Mouse (Mus musculus) activated CD4-positive, CD25-positive, alpha-beta regulatory T cell (primary cell): ENCODE data around the gene Mrps18b. TPM values are rescaled to one million over a fixed set of nuclear protein-coding genes. Genes with fewer than 3 reads are reported as not detected.

Experiments used
- polyA plus RNA-seq, 2 experiments: library from polyadenylated mRNA; unstranded; fragments of 100-300 nt; shearing (Covaris generic); gene quantifications; one replicate each; pipeline ENCODE4 v1.2.1; 2017

Mrps18b gene
- polyA plus RNA-seq = 10 to 100 TPM; 44.0 to 78.4 TPM

DNA sequence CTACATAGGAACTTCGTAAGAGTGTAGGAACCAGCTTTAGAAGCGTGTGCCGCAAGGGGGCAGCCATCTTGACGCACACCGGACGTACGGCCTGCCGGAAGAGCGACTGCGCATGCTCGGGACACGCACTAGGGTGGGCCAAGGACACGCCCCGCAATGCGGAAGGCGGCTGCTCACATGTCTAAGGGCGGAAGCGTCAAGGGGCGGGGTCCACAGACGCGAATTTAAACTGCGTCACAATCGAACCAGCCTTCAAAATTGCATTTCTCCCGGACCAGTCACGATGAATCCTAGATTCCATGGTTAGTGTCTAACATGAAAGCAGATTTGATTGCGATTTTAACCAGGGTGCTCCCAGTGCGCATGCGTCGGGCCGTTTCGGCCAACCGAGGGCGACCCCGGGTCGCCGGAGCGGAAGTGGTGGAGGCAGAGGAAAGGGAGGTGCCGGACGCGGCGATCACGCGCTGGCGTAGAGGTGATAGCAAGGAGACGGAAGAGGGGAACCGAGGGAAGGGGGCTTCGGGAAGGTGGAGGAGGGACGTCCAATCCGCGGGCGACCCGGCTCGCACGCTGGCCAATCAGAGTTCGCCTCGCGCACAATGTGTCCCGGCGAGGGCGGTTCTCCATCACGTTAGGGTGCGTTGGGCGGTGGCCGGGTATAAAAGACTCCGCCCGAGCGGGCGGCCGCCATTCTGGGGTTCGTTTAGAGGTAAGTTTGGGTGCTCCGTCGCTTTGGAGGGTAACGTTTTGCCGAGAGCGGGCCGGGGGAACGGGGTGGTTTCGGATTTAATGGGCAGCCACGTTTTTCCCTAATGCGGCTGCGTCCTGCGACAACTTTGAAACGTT, at the start of gene Mrps18b, which contains the start of gene Ppp1r10:
Gene Mrps18b (minus strand): TSS at position 93 of the 846 bp plus-strand sequence.
Gene Ppp1r10 (plus strand): TSS at position 138 of the 846 bp plus-strand sequence.

DNA sequence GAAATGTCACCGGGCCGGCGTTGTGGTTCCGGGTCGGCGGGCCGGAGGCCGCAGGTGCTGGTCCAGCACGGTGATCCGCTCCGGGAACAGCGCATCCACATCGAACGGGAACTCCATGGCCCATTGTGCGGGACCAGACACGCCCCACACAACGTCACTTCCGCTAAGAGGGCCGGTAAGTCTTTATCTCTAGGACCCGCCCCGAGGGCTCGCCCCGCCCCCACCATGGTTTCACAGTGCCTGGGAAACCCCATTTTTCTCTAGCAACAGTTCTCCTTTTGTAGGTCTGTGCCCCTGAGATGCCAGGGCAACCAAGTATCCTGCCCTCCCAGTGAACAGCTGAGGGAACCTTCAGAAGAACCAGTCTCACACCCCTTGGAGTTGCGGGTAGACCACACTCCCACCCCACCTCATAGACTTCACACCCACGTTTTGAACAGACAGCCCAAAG, 6.2 kb downstream of the Mrps18b start, which contains the start of gene Atat1:
Gene Atat1 (minus strand): TSS at position 157 of the 451 bp plus-strand sequence.

GRCm38 (mm10) chr17:35896781-35897643, 19.2 kb downstream of the Mrps18b start, which contains the start of gene 2310061I04Rik:
2310061I04Rik (minus strand) TSS chr17:35897431.

DNA sequence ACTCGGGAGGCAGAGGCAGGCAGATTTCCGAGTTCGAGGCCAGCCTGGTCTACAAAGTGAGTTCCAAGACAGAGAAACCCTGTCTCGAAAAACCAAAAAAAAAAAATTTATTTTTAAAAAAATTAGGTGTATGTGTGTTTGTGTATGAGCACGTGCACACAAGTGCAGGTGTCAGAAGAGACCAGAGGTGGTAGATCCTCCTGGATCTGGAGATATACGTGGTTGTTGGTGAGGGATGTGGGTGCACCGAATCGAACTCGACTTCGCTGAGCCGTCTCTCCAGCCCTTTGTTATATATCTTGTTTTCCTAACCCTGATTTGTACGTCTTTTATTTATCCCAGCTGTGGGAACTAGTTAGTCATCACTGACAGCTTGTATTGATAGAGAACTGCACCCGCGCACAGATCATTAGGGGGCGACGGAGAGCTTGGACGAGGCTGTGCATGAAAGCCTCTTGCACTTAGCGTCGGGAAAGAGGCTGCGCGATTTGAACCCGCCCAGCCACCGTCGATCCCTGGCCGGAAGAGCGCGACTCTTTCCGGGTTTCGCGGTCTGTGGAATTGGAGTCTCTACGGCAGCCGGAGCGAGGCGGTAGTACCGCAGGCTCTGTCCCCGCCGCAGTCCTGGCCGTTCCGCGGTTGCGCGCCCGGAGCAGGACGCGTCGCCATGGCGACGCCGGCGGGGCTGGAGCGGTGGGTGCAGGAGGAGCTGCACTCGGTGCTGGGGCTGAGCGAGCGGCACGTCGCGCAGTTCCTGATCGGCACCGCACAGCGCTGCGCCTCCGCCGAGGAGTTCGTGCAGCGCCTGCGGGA, 36.7 kb downstream of the Mrps18b start, which contains the start of gene Dhx16:
Gene Dhx16 (plus strand): TSS at position 575 of the 813 bp plus-strand sequence.

GRCm38 (mm10) chr17:35865481-35866280, 50.5 kb downstream of the Mrps18b start, which contains the start of gene Ppp1r18:
Ppp1r18 (plus strand) TSS chr17:35865593.

GRCm38 (mm10) chr17:35861198-35861857, 54.9 kb downstream of the Mrps18b start, which contains the start of gene Nrm:
Nrm (plus strand) TSS chr17:35861318.

Other genes with a start within 250 kb of the Mrps18b start
- 10 to 100 TPM; 22.3 to 24.8 TPM for gene Vars2, start 248.8 kb downstream of the Mrps18b start, polyA plus RNA-seq
- 10 to 100 TPM; 18.2 to 20.7 TPM for gene Gtf2h4, start 242.7 kb downstream of the Mrps18b start, polyA plus RNA-seq
- gene Ddr1, start 211.8 kb downstream of the Mrps18b start, polyA plus RNA-seq = 1 to 10 TPM; 6.1 to 8.7 TPM
- gene Ier3, start 94.7 kb downstream of the Mrps18b start, polyA plus RNA-seq = 10 to 100 TPM in 1 of 2 experiments, under 1 TPM in 1; 0.19 to 14.0 TPM
- 10 to 100 TPM; 59.0 to 61.4 TPM for gene Flot1, start 93.2 kb downstream of the Mrps18b start, polyA plus RNA-seq
- gene Tubb5, start 78.1 kb downstream of the Mrps18b start, polyA plus RNA-seq = 100 to 1,000 TPM; 114 to 135 TPM
- gene Mdc1, start 74.9 kb downstream of the Mrps18b start, polyA plus RNA-seq = 1 to 10 TPM; 4.1 to 7.9 TPM
- 10 to 100 TPM; 33.6 to 42.0 TPM for gene Nrm, start 55.1 kb downstream of the Mrps18b start, polyA plus RNA-seq
- gene Ppp1r18, start 50.8 kb downstream of the Mrps18b start, polyA plus RNA-seq = 100 to 1,000 TPM; 549 to 588 TPM
- 10 to 100 TPM; 49.5 to 68.4 TPM for gene Dhx16, start 36.6 kb downstream of the Mrps18b start, polyA plus RNA-seq
- 10 to 100 TPM; 34.3 to 45.8 TPM for gene 2310061I04Rik, start 19.0 kb downstream of the Mrps18b start, polyA plus RNA-seq
- 10 to 100 TPM; 12.9 to 18.4 TPM for gene Atat1, start 6.3 kb downstream of the Mrps18b start, polyA plus RNA-seq
- gene Ppp1r10, start within 50 bp of the Mrps18b start, polyA plus RNA-seq = 10 to 100 TPM; 30.2 to 54.9 TPM
- 100 to 1,000 TPM; 122 to 138 TPM for gene Abcf1, start 53.4 kb upstream of the Mrps18b start, polyA plus RNA-seq
- gene Gnl1, start 63.5 kb upstream of the Mrps18b start, polyA plus RNA-seq = 10 to 100 TPM; 55.6 to 56.5 TPM
- 10 to 100 TPM; 30.8 to 41.6 TPM for gene Prr3, start 63.8 kb upstream of the Mrps18b start, polyA plus RNA-seq
- 10 to 100 TPM; 30.2 to 41.9 TPM for gene H2-T24, start 104.2 kb upstream of the Mrps18b start, polyA plus RNA-seq
- 100 to 1,000 TPM; 796 to 873 TPM for gene H2-T23, start 116.5 kb upstream of the Mrps18b start, polyA plus RNA-seq
- 100 to 1,000 TPM; 306 to 313 TPM for gene H2-T22, start 126.4 kb upstream of the Mrps18b start, polyA plus RNA-seq
- under 1 TPM; 0.18 to 0.22 TPM for gene Gm6034, start 126.6 kb upstream of the Mrps18b start, polyA plus RNA-seq
- not detected for gene Gm11127, start 142.0 kb upstream of the Mrps18b start, polyA plus RNA-seq
- 1 to 10 TPM in 1 of 2 experiments, under 1 TPM in 1; 0.75 to 1.2 TPM for gene Gm19684, start 205.3 kb upstream of the Mrps18b start, polyA plus RNA-seq
- gene Gm7030, start 213.0 kb upstream of the Mrps18b start, polyA plus RNA-seq = under 1 TPM; 0.36 to 0.51 TPM